Mouse (Mus musculus) MN1 (cell line): ENCODE results near the gene Rcan2.

Experiments used
- DNase-seq: peaks from one replicate; pipeline ENCODE4 v3.0.0-alpha.2; 2016; ENCODE audit warnings: low spot score

Gene Rcan2

GRCm38 (mm10) chr17:43917143-43917542 lies 116.0 kb downstream of the Rcan2 start:
- DNase-seq = no peak

GRCm38 (mm10) chr17:43929856-43930255 lies 128.7 kb downstream of the Rcan2 start:
- no peak for DNase-seq

- DNase-seq = no peak
Measured at GRCm38 (mm10) chr17:43931731-43932130, 130.6 kb downstream of the Rcan2 start.

GRCm38 (mm10) chr17:43934056-43934455 lies 132.9 kb downstream of the Rcan2 start:
- no peak for DNase-seq

- no peak for DNase-seq
Measured at GRCm38 (mm10) chr17:43952219-43952618, 151.1 kb downstream of the Rcan2 start.

- DNase-seq = peak; percentile 10
Measured at GRCm38 (mm10) chr17:43952661-43953534, 151.7 kb downstream of the Rcan2 start.

GRCm38 (mm10) chr17:43953535-43953918 lies 152.4 kb downstream of the Rcan2 start:
- no peak for DNase-seq

- DNase-seq = no peak
Measured at GRCm38 (mm10) chr17:43959797-43960196, 158.6 kb downstream of the Rcan2 start.

GRCm38 (mm10) chr17:43969943-43970342 lies 168.8 kb downstream of the Rcan2 start:
- DNase-seq = no peak

- no peak for DNase-seq
Measured at GRCm38 (mm10) chr17:43977572-43977971, 176.4 kb downstream of the Rcan2 start.

- DNase-seq = no peak
Measured at GRCm38 (mm10) chr17:43979925-43980324, 178.8 kb downstream of the Rcan2 start.

GRCm38 (mm10) chr17:43982505-43982904 lies 181.4 kb downstream of the Rcan2 start:
- no peak for DNase-seq

GRCm38 (mm10) chr17:43989334-43989945 lies 188.3 kb downstream of the Rcan2 start:
- peak; percentile 26 for DNase-seq

- DNase-seq = peak; percentile 30
Measured at GRCm38 (mm10) chr17:43990957-43991383, 189.8 kb downstream of the Rcan2 start.

GRCm38 (mm10) chr17:43994080-43994479 lies 192.9 kb downstream of the Rcan2 start:
- DNase-seq = peak; percentile 16

- no peak for DNase-seq
Measured at GRCm38 (mm10) chr17:43997514-43997913, 196.4 kb downstream of the Rcan2 start.

GRCm38 (mm10) chr17:43998095-43998494 lies 196.9 kb downstream of the Rcan2 start:
- DNase-seq = no peak

GRCm38 (mm10) chr17:44004401-44004800 lies 203.2 kb downstream of the Rcan2 start:
- DNase-seq = no peak

GRCm38 (mm10) chr17:44007411-44007810 lies 206.3 kb downstream of the Rcan2 start:
- DNase-seq = no peak

- DNase-seq = no peak
Measured at GRCm38 (mm10) chr17:44011917-44012316, 210.8 kb downstream of the Rcan2 start.

- no peak for DNase-seq
Measured at GRCm38 (mm10) chr17:44013756-44014510, 212.8 kb downstream of the Rcan2 start.

- DNase-seq = no peak
Measured at GRCm38 (mm10) chr17:44016314-44016713, 215.2 kb downstream of the Rcan2 start.
